Mouse (Mus musculus) kidney, embryonic 15.5 days (tissue): ENCODE data around the gene Gm10563. TPM values are rescaled to one million over a fixed set of nuclear protein-coding genes. Genes with fewer than 3 reads are reported as not detected.

Experiments used
- ATAC-seq: fragments of 200-750 bp; cut with Nextera tagmentation; replicated peaks from 2 replicates; pipeline ENCODE4 v1.8.0; 2017; ENCODE audit warnings: moderate TSS enrichment; ENCODE audit not compliant: low FRiP score
- H3K27ac ChIP-seq: fragments of 300-500 bp; sonication (generic); 2 replicates; pipeline ENCODE4 v1.5.1; 2015; ENCODE audit warnings: mild to moderate bottlenecking, inconsistent platforms
- H3K27me3 ChIP-seq: fragments of 300-500 bp; sonication (generic); 2 replicates; pipeline ENCODE4 v1.6.1; 2015; ENCODE audit warnings: inconsistent platforms
- H3K36me3 ChIP-seq: fragments of 300-500 bp; sonication (generic); 2 replicates; pipeline ENCODE4 v1.6.1; 2015; ENCODE audit warnings: inconsistent platforms
- H3K4me1 ChIP-seq: fragments of 300-500 bp; sonication (generic); 2 replicates; pipeline ENCODE4 v1.6.1; 2015; ENCODE audit warnings: inconsistent platforms
- H3K4me2 ChIP-seq: fragments of 300-500 bp; sonication (generic); 2 replicates; pipeline ENCODE4 v1.6.1; 2015; ENCODE audit warnings: moderate library complexity, mild to moderate bottlenecking, inconsistent platforms
- H3K4me3 ChIP-seq: fragments of 300-500 bp; sonication (generic); replicated peaks from 2 replicates; pipeline ENCODE4 v1.5.1; 2015; ENCODE audit warnings: mild to moderate bottlenecking, inconsistent platforms
- H3K9ac ChIP-seq: fragments of 300-500 bp; sonication (generic); 2 replicates; pipeline ENCODE4 v1.6.1; 2015; ENCODE audit warnings: mild to moderate bottlenecking, inconsistent platforms
- H3K9me3 ChIP-seq: fragments of 300-500 bp; sonication (generic); replicated peaks from 2 replicates; pipeline ENCODE4 v1.6.1; 2016; ENCODE audit warnings: inconsistent platforms
- WGBS: fragments of 180-500 bp; shearing (Covaris S2); methylation state at CpG from one replicate; pipeline ENCODE4 v1.1.7; 2015; ENCODE audit warnings: mixed read lengths; 5-methylcytosine and 5-hydroxymethylcytosine counted together
- polyA plus RNA-seq: library from polyadenylated mRNA; unstranded; fragments of >200 nt; fragmentation: Nextera tagmentation; extraction: Ambion mirVana; gene quantifications from 2 replicates; pipeline ENCODE4 v1.2.1, GENCODE M21; 2015

Gene Gm10563
- polyA plus RNA-seq, 1 experiment from 2014 or later = not detected

- Histone ChIP-seq H3K27ac (peak overlapping the region; percentile 85), H3K9ac (no peak overlapping the region)
- WGBS = 47% methylated on average over 15 of the region's 15 CpGs
Observed at GRCm38 (mm10) chr4:155651553-155652269, 6.5 kb upstream of the Gm10563 start.

DNA sequence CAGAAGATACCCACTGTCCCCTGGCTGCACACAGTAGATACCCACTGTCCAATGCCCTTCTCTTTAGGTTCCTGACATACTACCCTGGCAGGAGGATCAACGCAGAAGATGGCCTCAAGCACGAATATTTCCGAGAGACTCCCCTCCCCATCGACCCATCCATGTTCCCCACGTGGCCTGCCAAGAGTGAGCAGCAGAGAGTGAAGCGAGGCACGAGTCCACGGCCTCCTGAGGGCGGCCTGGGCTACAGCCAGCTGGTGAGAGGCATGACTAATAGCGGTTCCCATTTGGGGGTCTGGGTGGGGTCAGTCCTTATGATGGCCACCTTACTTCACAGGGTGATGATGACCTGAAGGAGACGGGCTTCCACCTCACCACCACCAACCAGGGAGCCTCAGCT is 4.1 kb upstream of the Gm10563 start:
- Histone ChIP-seq H3K36me3 (peaks cover 65% of the 10 kb centered on the region), H3K9ac (no peak overlapping the region), H3K9me3 (no peaks in the 10 kb centered on the region), H3K27me3 (peaks cover 31% of the 10 kb centered on the region), H3K27ac (no peak overlapping the region), H3K4me1 (peaks cover 37% of the 10 kb centered on the region), H3K4me3 (no peak overlapping the region), H3K4me2 (no peak overlapping the region)
- 90% methylated on average over 11 of the region's 11 CpGs for WGBS
- ATAC-seq = no peak

More at GRCm38 (mm10) chr4:155651553-155652269, 6.5 kb upstream of the Gm10563 start:
- peak; percentile 45 for ATAC-seq
- Histone ChIP-seq H3K4me3 (peak overlapping the region; percentile 53), H3K36me3 (peaks cover 59% of the 10 kb centered on the region), H3K4me1 (peaks cover 49% of the 10 kb centered on the region), H3K4me2 (peak overlapping the region; percentile 83), H3K9me3 (no peaks in the 10 kb centered on the region), H3K27me3 (peaks cover 51% of the 10 kb centered on the region)

DNA sequence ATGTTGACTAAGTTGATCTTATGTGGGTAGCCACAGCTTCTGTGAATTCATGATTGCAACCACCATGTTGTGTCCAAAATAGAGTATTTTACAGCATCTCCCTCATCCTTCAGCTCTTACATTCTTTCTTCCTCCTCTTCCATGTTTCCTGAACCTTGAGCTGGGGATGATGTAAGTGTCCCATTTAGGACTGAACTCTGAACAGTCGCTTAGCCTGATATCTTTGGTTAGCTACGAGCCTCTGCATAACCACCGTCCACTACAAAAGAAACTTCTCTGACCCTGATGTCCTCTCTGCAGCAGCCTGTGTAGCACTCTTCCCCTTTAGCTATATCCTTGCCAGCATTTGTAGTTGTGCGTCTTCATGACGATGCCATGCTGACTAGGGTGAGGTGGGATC is 513 bp upstream of the Gm10563 start:
- ATAC-seq = no peak
- H3K9ac ChIP-seq = no peak overlapping the region
- no peaks in the 10 kb centered on the region for H3K27me3 ChIP-seq
- H3K4me2 ChIP-seq = no peak overlapping the region
- H3K27ac ChIP-seq = no peak overlapping the region
- 93% methylated on average over 5 of the region's 5 CpGs for WGBS
- 0 out of 2 replicates have a peak, but pooled peaks cover under 1% of the 10 kb centered on the region for H3K4me1 ChIP-seq
- H3K9me3 ChIP-seq = no peaks in the 10 kb centered on the region
- no peak overlapping the region for H3K4me3 ChIP-seq
- H3K36me3 ChIP-seq = peaks cover 92% of the 10 kb centered on the region

GRCm38 (mm10) chr4:155643531-155643930 is 1.7 kb downstream of the Gm10563 start:
- 95% methylated on average over 1 of the region's 1 CpGs for WGBS
- Histone ChIP-seq H3K27ac (no peak overlapping the region), H3K27me3 (no peaks in the 10 kb centered on the region), H3K9ac (no peak overlapping the region), H3K4me3 (no peak overlapping the region), H3K4me1 (no peaks in the 10 kb centered on the region), H3K4me2 (no peak overlapping the region), H3K9me3 (no peaks in the 10 kb centered on the region), H3K36me3 (peaks cover 90% of the 10 kb centered on the region)
- ATAC-seq = no peak

DNA sequence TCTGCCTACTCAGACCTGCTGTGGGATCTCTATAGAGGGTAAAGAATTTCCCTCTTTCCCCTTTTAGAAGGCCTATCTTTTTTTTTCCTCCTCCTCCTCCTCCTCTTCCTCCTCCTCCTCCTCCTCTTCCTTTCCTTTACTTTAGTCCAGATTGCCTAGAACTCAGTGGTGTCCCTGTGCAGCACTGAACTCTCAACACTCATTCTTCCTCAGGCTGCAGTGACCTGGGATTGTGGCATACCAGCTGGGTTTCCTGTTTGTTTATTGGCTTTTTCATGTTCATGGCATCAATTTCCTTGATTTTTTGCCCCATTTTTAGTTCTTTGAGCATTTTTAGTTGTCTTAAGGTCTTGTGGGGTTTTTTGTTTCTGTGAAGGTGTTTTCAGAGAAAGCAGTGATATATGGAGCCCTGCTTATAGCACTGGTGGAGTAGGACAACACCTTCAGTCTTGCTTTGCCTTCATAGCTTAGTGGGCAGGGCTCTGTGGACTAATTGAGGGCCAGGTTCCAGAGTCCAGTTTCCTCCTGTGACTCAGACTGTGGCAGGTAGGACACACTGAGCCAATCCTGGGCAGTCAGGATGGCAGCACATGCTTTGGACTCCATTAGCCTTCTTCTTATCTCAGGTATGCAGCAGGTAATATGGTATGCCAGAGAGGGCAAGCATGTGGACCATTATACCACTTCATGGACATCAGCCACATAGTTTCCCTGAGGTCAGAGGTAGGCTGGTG is 9.3 kb downstream of the Gm10563 start:
- no peaks in the 10 kb centered on the region for H3K27me3 ChIP-seq
- no peak overlapping the region for H3K4me3 ChIP-seq
- H3K27ac ChIP-seq = no peak overlapping the region
- no peak overlapping the region for H3K9ac ChIP-seq
- H3K4me2 ChIP-seq = no peak overlapping the region
- H3K36me3 ChIP-seq = peaks cover 91% of the 10 kb centered on the region
- ATAC-seq = no peak
- no peaks in the 10 kb centered on the region for H3K4me1 ChIP-seq
- H3K9me3 ChIP-seq = no peaks in the 10 kb centered on the region

- Histone ChIP-seq H3K27me3 (no peaks in the 10 kb centered on the region), H3K4me3 (no peak overlapping the region), H3K4me2 (no peak overlapping the region), H3K9ac (no peak overlapping the region), H3K9me3 (no peaks in the 10 kb centered on the region), H3K27ac (no peak overlapping the region), H3K4me1 (peaks cover 3% of the 10 kb centered on the region), H3K36me3 (peaks cover 79% of the 10 kb centered on the region)
- WGBS = 87% methylated on average over 6 of the region's 6 CpGs
- ATAC-seq = no peak
Observed at GRCm38 (mm10) chr4:155630267-155630666, 14.9 kb downstream of the Gm10563 start.

- peaks cover 52% of the 10 kb centered on the region for H3K36me3 ChIP-seq
- no peaks in the 10 kb centered on the region for H3K9me3 ChIP-seq
- H3K27ac ChIP-seq = peak within 1 kb of the TSS; percentile 96
- peaks cover 11% of the 10 kb centered on the region for H3K4me1 ChIP-seq
- H3K4me2 ChIP-seq = peak within 1 kb of the TSS; percentile 78
- ATAC-seq = peak; percentile 100
- under 1% methylated on average over 84 of the region's 84 CpGs for WGBS
- peak within 1 kb of the TSS; percentile 82 for H3K9ac ChIP-seq
- no peaks in the 10 kb centered on the region for H3K27me3 ChIP-seq
- peak within 1 kb of the TSS; percentile 91 for H3K4me3 ChIP-seq
Observed at GRCm38 (mm10) chr4:155624338-155625291, 20.6 kb downstream of the Gm10563 start, which contains the start of gene Cdk11b. Cdk11b (plus strand) TSS chr4:155624854.

DNA sequence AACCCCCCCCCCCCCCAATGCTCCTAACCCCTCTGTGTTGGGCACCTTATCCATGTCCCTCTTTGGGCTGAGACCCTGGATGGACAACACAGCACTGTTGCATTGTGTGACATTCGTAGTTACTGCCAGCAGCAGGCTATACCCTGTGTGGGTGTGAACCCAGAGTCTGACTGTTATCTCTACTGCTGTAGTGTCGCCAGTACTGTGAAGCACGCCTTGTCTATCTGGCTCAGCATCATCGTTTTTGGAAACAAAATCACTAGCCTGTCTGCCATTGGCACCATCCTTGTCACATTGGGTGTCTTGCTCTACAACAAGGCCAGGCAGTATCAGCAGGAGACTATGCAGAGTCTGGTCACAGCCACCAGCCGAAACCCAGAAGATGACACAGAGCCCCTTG is 26.9 kb downstream of the Gm10563 start:
- ATAC-seq = no peak
- Histone ChIP-seq H3K36me3 (peaks cover 82% of the 10 kb centered on the region), H3K27me3 (no peaks in the 10 kb centered on the region), H3K9ac (no peak overlapping the region), H3K4me3 (no peak overlapping the region), H3K9me3 (no peaks in the 10 kb centered on the region), H3K4me2 (no peak overlapping the region), H3K27ac (no peak overlapping the region), H3K4me1 (peaks cover under 1% of the 10 kb centered on the region; the same call in 1 of the 2 replicates)
- WGBS = 93% methylated on average over 5 of the region's 5 CpGs

- no peak overlapping the region for H3K9ac ChIP-seq
- no peak overlapping the region for H3K27ac ChIP-seq
- no peak overlapping the region for H3K4me3 ChIP-seq
- no peaks in the 10 kb centered on the region for H3K9me3 ChIP-seq
- WGBS = 95% methylated on average over 3 of the region's 3 CpGs
- H3K4me1 ChIP-seq = no peaks in the 10 kb centered on the region
- no peak overlapping the region for H3K4me2 ChIP-seq
- H3K36me3 ChIP-seq = peaks cover 89% of the 10 kb centered on the region
- ATAC-seq = no peak
- no peaks in the 10 kb centered on the region for H3K27me3 ChIP-seq
Observed at GRCm38 (mm10) chr4:155613264-155613663, 31.9 kb downstream of the Gm10563 start.

- Histone ChIP-seq H3K9me3 (no peaks in the 10 kb centered on the region), H3K4me3 (no peak overlapping the region), H3K4me2 (no peak overlapping the region), H3K36me3 (peaks cover 75% of the 10 kb centered on the region), H3K9ac (no peak overlapping the region), H3K27me3 (no peaks in the 10 kb centered on the region), H3K4me1 (no peaks in the 10 kb centered on the region), H3K27ac (no peak overlapping the region)
- no peak for ATAC-seq
- WGBS = 94% methylated on average over 3 of the region's 3 CpGs
Observed at GRCm38 (mm10) chr4:155611860-155612259, 33.3 kb downstream of the Gm10563 start.

DNA sequence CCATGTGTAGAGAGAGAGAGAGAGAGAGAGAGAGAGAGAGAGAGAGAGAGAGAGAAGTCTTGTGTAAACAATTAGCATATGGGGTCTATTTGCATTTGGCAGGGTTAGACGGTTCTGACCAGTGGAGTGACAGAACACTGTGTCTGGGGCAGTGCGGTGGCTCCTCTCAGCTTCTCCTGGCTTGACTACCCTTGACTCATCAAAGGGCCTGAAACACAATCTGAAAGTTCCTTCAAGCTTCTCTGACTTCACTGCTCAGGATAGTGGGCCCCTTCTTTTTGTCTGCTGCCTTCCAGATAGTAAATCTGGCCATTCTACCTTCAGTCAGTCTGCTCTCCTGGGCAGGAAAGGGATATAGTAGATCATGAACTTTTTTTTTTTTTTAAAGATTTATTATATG is 38.4 kb downstream of the Gm10563 start:
- Histone ChIP-seq H3K36me3 (peaks cover 57% of the 10 kb centered on the region), H3K27ac (no peak overlapping the region), H3K9me3 (no peaks in the 10 kb centered on the region), H3K4me3 (no peak overlapping the region), H3K27me3 (no peaks in the 10 kb centered on the region), H3K4me1 (peaks cover 9% of the 10 kb centered on the region), H3K4me2 (no peak overlapping the region), H3K9ac (no peak overlapping the region)
- 39% methylated on average over 2 of the region's 2 CpGs for WGBS
- peak; percentile 38; the same call in 1 of the 2 replicates for ATAC-seq
